Mouse (Mus musculus) layer of hippocampus, adult 2 months (tissue): ENCODE measurements at regions not wholly inside any gene's neighbourhood (a gene's known extent, or its start where the extent isn't known, plus 50 kb on each side); places are given as distances from the start of the nearest gene placed in this dataset.

Experiments
- DNase-seq, 2 experiments: peaks; one replicate each; pipeline ENCODE4 v3.0.0; 2022; ENCODE audit warnings: low spot score in 2 of 2
- H3K27ac ChIP-seq: fragments of 200-600 bp; 2 replicates; pipeline ENCODE4 v1.8.1; 2022
- H3K4me3 ChIP-seq: fragments of 200-600 bp; 2 replicates; pipeline ENCODE4 v1.8.1; 2022; ENCODE audit warnings: mild to moderate bottlenecking
- CTCF ChIP-seq: fragments of 200-600 bp; conservative IDR thresholded peaks from 2 replicates; pipeline ENCODE4 v1.8.1; 2022; ENCODE audit warnings: antibody characterized with exemption, mild to moderate bottlenecking, moderate library complexity

DNA sequence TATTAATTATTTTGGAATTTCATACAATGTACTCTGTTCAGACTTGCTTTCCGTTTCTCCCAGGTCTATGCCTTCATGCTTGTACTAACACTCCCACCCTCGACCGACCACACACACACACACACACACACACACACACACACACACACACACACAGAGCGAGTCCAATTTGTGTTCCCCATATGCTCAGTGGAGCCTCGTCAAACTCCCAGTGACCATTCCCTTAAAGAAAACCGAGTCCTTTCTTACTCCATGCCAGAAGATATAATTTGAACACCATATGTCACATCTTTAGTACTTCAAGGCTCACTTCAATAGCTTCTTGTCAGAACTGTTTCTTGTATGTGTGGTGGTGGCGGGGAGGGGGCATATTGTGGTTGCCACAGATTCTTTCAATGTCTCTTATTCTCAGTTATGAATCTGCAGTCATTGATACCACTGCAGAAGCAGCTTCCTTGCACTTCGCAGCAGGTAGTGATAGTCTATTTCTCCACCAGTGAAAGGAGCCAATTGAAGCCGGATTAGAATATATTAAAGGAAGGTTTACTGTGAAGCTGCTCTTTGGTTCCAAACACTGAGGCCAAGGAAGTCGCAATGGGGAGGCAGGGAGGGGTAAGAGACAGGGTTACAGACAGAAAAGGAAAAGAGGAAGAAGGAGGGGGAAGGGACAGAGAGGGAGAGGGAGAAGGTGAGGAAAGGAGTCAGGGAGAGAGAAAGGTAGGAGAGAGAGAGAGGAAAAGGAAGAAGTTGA lies 672.3 kb downstream of the Vgll3 start:
- no peak overlapping the region for H3K4me3 ChIP-seq
- no peak overlapping the region for H3K27ac ChIP-seq
- TF ChIP-seq CTCF, result no peak
- DNase-seq, result no peak

DNA sequence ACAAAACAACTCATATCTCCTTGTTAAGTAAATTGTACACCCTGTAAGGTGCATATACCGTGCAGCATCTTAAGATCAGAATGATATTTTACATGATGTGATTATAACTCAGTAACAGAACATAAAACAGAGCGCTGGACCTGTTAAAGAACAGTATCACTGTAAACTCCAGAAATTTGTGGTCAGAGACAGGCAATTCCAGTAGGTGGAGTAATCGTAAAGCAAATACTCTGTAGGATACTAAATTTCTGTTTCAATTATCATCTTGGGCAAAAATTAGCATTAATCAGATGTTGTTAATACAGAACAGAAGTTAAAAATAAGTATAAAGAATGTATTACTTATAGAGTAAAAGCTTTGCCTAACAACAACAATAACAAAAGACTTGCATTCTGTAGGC lies 680.5 kb downstream of the Vgll3 start:
- Histone ChIP-seq H3K4me3 (no peak overlapping the region), H3K27ac (no peak overlapping the region)
- TF ChIP-seq CTCF, result peak; percentile 82
- DNase-seq, result no peak
